Mouse (Mus musculus): Measurements from ENCODE around the gene Zc3h12c.
A peak's percentile ranks its signal among the peaks of the same experiment; 100 is the strongest.

Gene Zc3h12c

GRCm38 (mm10) chr9:52167863-52168685, at the start of gene Zc3h12c:
Gene Zc3h12c (minus strand): TSS chr9:52168572.
- DNase-seq (ENCODE audit: low spot score in 2 of 2) = peak; percentile 41 to 60

- no peak for DNase-seq (ENCODE audit: low spot score in 2 of 2)
These were observed 49.3 kb upstream of the Zc3h12c start for GRCm38 (mm10) chr9:52217636-52218035.

GRCm38 (mm10) chr9:52215291-52215690, 46.9 kb upstream of the Zc3h12c start:
- no peak for DNase-seq (ENCODE audit: low spot score in 2 of 2)

- no peak for DNase-seq (ENCODE audit: low spot score in 2 of 2)
These were observed 44.0 kb upstream of the Zc3h12c start for GRCm38 (mm10) chr9:52212416-52212815.

GRCm38 (mm10) chr9:52208510-52209030, 40.2 kb upstream of the Zc3h12c start:
- no peak for DNase-seq (ENCODE audit: low spot score in 2 of 2)

GRCm38 (mm10) chr9:52203189-52203588, 34.8 kb upstream of the Zc3h12c start:
- DNase-seq (ENCODE audit: low spot score in 2 of 2) = no peak

GRCm38 (mm10) chr9:52200271-52200670, 31.9 kb upstream of the Zc3h12c start:
- DNase-seq (ENCODE audit: low spot score in 2 of 2) = no peak

GRCm38 (mm10) chr9:52195853-52196252, 27.5 kb upstream of the Zc3h12c start:
- DNase-seq (ENCODE audit: low spot score in 2 of 2) = no peak

GRCm38 (mm10) chr9:52193851-52194250, 25.5 kb upstream of the Zc3h12c start:
- no peak for DNase-seq (ENCODE audit: low spot score in 2 of 2)

- DNase-seq (ENCODE audit: low spot score in 2 of 2) = no peak
These were observed 22.5 kb upstream of the Zc3h12c start for GRCm38 (mm10) chr9:52190907-52191306.

GRCm38 (mm10) chr9:52188106-52188505, 19.7 kb upstream of the Zc3h12c start:
- no peak for DNase-seq (ENCODE audit: low spot score in 2 of 2)

GRCm38 (mm10) chr9:52186296-52186941, 18.0 kb upstream of the Zc3h12c start:
- no peak for DNase-seq (ENCODE audit: low spot score in 2 of 2)

GRCm38 (mm10) chr9:52181419-52181818, 13.0 kb upstream of the Zc3h12c start:
- DNase-seq (ENCODE audit: low spot score in 2 of 2) = no peak

GRCm38 (mm10) chr9:52180851-52181250, 12.5 kb upstream of the Zc3h12c start:
- no peak for DNase-seq (ENCODE audit: low spot score in 2 of 2)

GRCm38 (mm10) chr9:52175257-52175859, 7.0 kb upstream of the Zc3h12c start:
- DNase-seq (ENCODE audit: low spot score in 2 of 2) = no peak

- DNase-seq (ENCODE audit: low spot score in 2 of 2) = no peak
These were observed 6.3 kb upstream of the Zc3h12c start for GRCm38 (mm10) chr9:52174671-52175111.

- DNase-seq (ENCODE audit: low spot score in 2 of 2) = no peak
These were observed 5.6 kb upstream of the Zc3h12c start for GRCm38 (mm10) chr9:52173937-52174336.

- DNase-seq (ENCODE audit: low spot score in 2 of 2) = no peak
These were observed 4.2 kb upstream of the Zc3h12c start for GRCm38 (mm10) chr9:52172550-52172949.

- no peak for DNase-seq (ENCODE audit: low spot score in 2 of 2)
These were observed 2.3 kb upstream of the Zc3h12c start for GRCm38 (mm10) chr9:52170671-52171070.

- DNase-seq (ENCODE audit: low spot score in 2 of 2) = peak in 1 of 2 experiments; percentile 5
These were observed 1.8 kb upstream of the Zc3h12c start for GRCm38 (mm10) chr9:52170131-52170530.

GRCm38 (mm10) chr9:52168686-52169270, 406 bp upstream of the Zc3h12c start:
- peak; percentile 50 to 75 for DNase-seq (ENCODE audit: low spot score in 2 of 2)

- DNase-seq (ENCODE audit: low spot score in 2 of 2) = peak in 1 of 2 experiments; percentile 6
These were observed 888 bp downstream of the Zc3h12c start for GRCm38 (mm10) chr9:52167506-52167862.
